Mouse (Mus musculus): ENCODE data around the gene Gm21083. TPM values are rescaled to one million over a fixed set of nuclear protein-coding genes. Genes with fewer than 3 reads are reported as not detected.
"Not testable (repeated sequence)": the region's sequence is repeated elsewhere in the genome, so short reads cannot be mapped to it uniquely, and the experiment has no call there.

Gm21083 gene
- polyA plus RNA-seq, 1 experiment = not detected

DNA sequence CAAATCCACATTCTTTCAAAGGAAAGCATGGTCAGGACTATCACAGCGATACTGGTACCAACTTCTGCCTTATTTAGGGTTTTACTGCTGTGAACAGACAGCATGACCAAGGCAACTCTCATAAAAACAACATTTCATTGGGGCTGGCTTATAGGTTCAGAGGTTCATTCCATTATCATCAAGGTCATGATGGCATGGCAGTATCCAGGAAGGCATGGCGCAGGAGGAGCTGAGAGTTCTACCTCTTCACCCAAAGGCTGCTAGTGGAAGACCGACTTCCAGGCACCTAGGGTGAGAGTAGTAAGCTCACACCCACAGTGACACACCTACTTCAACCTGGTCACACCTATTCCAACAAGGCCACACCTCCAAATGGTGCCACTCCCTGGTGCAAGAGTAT is 39.1 kb downstream of the Gm21083 start:
- not testable (repeated sequence) for DNase-seq (ENCODE audit: low read depth, low spot score)
- WGBS = 65% methylated on average over 3 of the region's 3 CpGs

DNA sequence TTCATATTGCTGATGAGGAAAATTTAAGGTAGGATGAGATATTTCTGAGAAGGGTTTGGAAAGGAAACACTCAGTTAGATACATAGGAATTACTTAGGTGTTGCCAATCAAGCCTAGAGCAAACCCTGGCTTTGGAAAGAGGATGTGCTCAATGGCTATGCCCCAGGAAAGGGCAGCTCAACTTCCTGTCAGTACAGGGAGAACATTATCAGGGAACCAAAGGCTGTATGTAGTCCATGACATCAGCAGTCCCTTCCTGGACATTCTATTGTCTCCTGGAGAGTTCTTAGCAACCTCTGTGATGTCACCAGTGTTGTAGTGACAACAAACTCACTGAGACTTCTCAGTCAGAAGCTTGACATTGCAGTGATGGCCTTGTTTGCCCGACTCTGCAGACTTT is 41.6 kb downstream of the Gm21083 start, which contains the start of gene Speer4d:
Gene Speer4d (plus strand): TSS at position 301 of the 400 bp plus-strand sequence.
- 49% methylated on average over 1 of the region's 1 CpGs for WGBS
- DNase-seq (ENCODE audit: low read depth, low spot score) = not testable (repeated sequence)

DNA sequence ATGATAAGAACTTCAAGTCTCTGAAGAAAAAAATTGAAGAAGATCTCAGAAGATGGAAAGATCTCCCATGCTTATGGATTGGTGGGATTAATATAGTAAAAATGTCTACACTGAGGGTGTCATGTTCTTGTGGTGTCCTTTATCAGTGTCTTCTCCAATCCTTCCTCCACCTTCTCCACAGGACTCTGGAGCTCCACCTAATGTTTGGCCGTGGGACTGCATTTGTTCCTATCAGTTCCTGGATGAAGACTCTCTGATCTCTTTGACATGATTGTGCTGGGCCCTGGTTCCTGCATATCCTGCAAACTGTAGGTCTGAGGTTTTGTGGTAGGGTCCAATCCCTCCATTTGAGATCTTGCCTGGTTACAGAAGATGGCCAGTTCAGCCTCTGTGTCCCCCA is 51.0 kb downstream of the Gm21083 start:
- WGBS = 10% methylated on average over 1 of the region's 1 CpGs
- not testable (repeated sequence) for DNase-seq (ENCODE audit: low read depth, low spot score)

DNA sequence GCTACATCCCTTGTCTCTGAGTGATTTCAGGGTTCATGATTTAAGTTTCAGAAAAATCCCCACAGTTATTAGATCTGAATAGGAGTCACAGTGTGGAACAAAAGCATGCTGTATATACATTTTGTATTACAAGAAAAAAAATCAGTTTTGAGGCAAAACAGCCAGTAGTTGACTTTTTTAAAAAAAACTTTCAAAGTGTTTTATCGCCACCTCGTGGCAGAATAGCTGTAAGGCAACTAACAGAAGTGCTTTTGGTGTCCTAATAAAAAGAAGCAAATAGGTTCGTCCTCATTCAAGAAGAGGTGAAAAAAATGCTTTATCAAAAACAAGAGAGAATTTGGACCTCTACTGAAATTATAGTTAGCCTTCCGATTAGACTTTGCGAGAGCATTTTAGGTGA is 52.9 kb downstream of the Gm21083 start:
- WGBS = 32% methylated on average over 5 of the region's 5 CpGs
- not testable (repeated sequence) for DNase-seq (ENCODE audit: low read depth, low spot score)

Other genes with a start within 250 kb of the Gm21083 start
- not detected in 2 replicates for gene Gm21149, start 100.8 kb upstream of the Gm21083 start, polyA plus RNA-seq (2012; rRNA removed)
- not detected in 2 replicates for gene Gm21190, start 48.1 kb upstream of the Gm21083 start, polyA plus RNA-seq (2012; rRNA removed)
- gene Speer4d, start 41.7 kb downstream of the Gm21083 start, polyA plus RNA-seq (2012; rRNA removed) = not detected in 2 replicates
- gene 4930572O03Rik, start 79.7 kb downstream of the Gm21083 start, polyA plus RNA-seq (2012; rRNA removed) = not detected in 2 replicates
- not detected in 2 replicates for gene Speer4c, start 136.9 kb downstream of the Gm21083 start, polyA plus RNA-seq (2012; rRNA removed)

Measured in large intestine, adult 2 months (tissue).